Mouse (Mus musculus) bone marrow, adult 2 months (tissue): ENCODE measurements around the gene Mrpl51.

ENCODE experiments used
- CTCF ChIP-seq: fragments of 200-500 bp; IDR thresholded peaks from 2 replicates; pipeline ENCODE4 v1.5.1; 2011; ENCODE audit warnings: low read length, control low read depth; ENCODE audit not compliant: control insufficient read depth, insufficient read depth
- POLR2A ChIP-seq: fragments of 200-500 bp; IDR thresholded peaks from 2 replicates; pipeline ENCODE4 v1.6.1; 2011; ENCODE audit warnings: low read depth, mild to moderate bottlenecking, control low read depth, low read length, borderline replicate concordance; ENCODE audit not compliant: control insufficient read depth

DNA sequence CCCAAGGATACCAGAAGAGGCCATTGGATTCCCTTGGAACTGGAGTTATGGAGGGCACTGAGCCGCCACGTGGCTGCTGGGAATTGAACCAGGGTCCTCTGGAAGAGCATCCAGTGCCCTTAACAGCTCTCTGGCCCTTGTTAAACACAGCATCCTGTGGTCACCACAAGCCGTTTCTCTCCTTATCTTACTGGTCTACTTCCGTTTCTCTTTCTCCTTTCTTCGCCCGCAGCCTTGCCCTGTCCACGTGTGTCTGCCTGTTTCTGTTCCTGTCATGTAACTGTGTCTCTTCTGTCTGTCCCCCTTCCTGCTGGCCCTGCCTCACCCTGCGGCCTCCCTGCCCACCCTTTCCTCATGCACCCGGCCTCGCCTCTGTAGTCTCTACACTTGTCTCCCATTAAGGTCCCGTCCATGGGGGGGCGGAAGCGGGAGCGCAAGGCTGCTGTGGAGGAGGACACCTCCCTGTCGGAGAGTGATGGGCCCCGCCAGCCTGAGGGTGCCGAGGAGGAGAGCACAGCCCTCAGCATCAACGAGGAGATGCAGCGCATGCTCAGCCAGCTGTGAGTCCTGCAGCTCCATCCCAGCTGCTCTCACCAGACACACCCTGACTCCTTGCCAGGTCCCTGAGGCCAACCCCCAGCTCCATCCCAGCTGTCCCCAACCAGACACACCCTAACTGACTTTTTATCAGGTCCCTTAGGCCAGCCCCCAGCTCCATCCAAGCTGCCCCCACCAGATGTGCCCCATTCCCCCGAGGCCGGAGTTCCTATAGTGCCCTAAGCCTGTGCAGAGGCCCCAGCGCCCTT, 39.2 kb upstream of the Mrpl51 start:
- TF ChIP-seq CTCF (no peak), POLR2A (no peak)
